Mouse (Mus musculus) small intestine, adult 2 months (tissue): ENCODE results near the gene Zfp385c.

Source experiments
- CTCF ChIP-seq: fragments of 200-500 bp; IDR thresholded peaks from 2 replicates; pipeline ENCODE4 v1.5.1; 2012; ENCODE audit warnings: low read depth, mild to moderate bottlenecking, control low read depth, inconsistent platforms, low read length, moderate library complexity, mixed read lengths; ENCODE audit not compliant: insufficient replicate concordance, insufficient read length; ENCODE audit errors: extremely low read depth
- POLR2A ChIP-seq: fragments of 200-500 bp; IDR thresholded peaks from 2 replicates; pipeline ENCODE4 v1.6.1; 2012; ENCODE audit warnings: low read depth, mild to moderate bottlenecking, control low read depth, inconsistent platforms, low read length, moderate library complexity

DNA sequence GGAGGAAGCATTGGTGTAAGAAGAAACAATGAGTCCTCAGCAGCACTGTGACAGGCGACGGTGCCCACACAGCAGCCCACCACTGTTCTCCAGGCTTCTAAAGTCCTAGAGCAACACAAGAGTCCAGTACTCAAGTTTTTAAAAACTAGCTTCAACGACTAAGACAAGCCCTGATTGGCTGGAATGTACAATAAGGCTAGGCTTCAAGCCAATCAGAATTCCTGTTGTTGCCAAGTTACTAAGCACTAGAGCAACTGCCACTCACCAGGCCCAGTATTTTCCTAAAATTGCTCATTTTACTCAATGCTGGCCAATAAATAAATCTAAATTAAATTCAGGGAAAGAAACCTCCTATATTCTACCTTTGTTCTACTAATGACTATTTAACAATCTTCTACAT, 79.0 kb downstream of the Zfp385c start:
- TF ChIP-seq POLR2A (no peak), CTCF (no peak)
